Mouse (Mus musculus): Measurements from ENCODE around the gene Gm11444.
A peak's percentile ranks its signal among the peaks of the same experiment; 100 is the strongest.

Gm11444 gene

GRCm38 (mm10) chr11:85814678-85815077 lies 35.5 kb downstream of the Gm11444 start:
- DNase-seq (ENCODE audit: low read depth), result no peak

- DNase-seq (ENCODE audit: low read depth), result no peak
Observed at GRCm38 (mm10) chr11:85812201-85812966, 37.7 kb downstream of the Gm11444 start.

- DNase-seq (ENCODE audit: low read depth), result no peak
Observed at GRCm38 (mm10) chr11:85811676-85812075, 38.5 kb downstream of the Gm11444 start.

DNA sequence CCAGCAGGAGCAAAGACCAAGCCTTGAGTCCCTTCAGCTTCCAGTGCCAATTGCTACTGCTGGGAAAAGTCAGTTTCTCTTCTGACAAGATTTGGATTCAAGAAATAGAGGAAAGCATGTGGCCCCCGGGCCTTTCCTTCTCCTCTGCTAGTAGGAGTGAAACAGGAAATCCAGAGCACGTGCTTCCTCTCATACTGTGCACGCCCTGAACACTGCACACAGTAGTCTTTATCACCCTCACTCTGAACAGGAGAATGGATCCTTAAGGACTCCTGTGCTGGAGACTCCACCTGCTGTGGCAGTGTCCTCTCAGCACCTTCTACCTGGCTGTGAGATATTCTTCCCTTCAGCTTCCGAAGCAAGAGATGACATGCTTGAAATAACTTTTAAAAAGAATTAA lies 38.9 kb downstream of the Gm11444 start:
- DNase-seq (ENCODE audit: low read depth), result no peak

GRCm38 (mm10) chr11:85807353-85807752 lies 42.8 kb downstream of the Gm11444 start:
- no peak for DNase-seq (ENCODE audit: low read depth)

GRCm38 (mm10) chr11:85805779-85806178 lies 44.4 kb downstream of the Gm11444 start:
- no peak for DNase-seq (ENCODE audit: low read depth)

- peak; percentile 68 for DNase-seq (ENCODE audit: low read depth)
Observed at GRCm38 (mm10) chr11:85804048-85804447, 46.1 kb downstream of the Gm11444 start.

- DNase-seq (ENCODE audit: low read depth), result no peak
Observed at GRCm38 (mm10) chr11:85800380-85800779, 49.8 kb downstream of the Gm11444 start.

GRCm38 (mm10) chr11:85799856-85800255 lies 50.3 kb downstream of the Gm11444 start:
- DNase-seq (ENCODE audit: low read depth), result no peak

- DNase-seq (ENCODE audit: low read depth), result no peak
Observed at GRCm38 (mm10) chr11:85799456-85799855, 50.7 kb downstream of the Gm11444 start.
